Mouse (Mus musculus): ENCODE results near the gene Cfap43. TPM values are rescaled to one million over a fixed set of nuclear protein-coding genes. Genes with fewer than 3 reads are reported as not detected.
A peak's percentile ranks its signal among the peaks of the same experiment; 100 is the strongest.

The Cfap43 gene
- total RNA-seq, 2 experiments from 2014 or later = 0.81 TPM; not detected in 1

GRCm38 (mm10) chr19:47888037-47888436 is 31.1 kb downstream of the Cfap43 start:
- no peak for DNase-seq
- intact Hi-C loops (cut with DNase I) = no loop called here

DNA sequence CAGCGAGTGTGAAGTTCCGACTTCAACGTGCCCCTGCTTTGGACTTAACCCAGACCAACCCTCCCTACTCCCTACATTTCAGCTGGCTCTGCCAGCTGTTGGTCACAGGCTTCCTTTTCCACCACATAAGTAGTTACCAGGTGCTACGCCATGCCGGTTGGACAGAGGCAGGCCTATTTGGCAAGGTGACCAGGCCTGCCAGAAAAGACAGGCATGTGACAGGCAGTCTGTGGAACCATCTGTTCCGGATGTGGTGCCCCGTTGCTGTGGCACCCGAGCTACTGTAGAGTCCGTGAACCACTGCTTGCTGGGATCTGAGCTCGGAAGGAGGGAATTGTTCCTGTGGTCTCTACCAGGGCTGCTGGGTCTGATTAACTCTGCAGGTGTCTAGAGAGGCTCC is 31.7 kb downstream of the Cfap43 start:
- intact Hi-C loops (cut with DNase I) = no loop called here
- peak; percentile 33 to 54 for DNase-seq

- peak in 1 of 2 experiments; percentile 48 for DNase-seq
- intact Hi-C loops (cut with DNase I) = no loop called here
These were observed 32.5 kb downstream of the Cfap43 start for GRCm38 (mm10) chr19:47886617-47887016.

DNA sequence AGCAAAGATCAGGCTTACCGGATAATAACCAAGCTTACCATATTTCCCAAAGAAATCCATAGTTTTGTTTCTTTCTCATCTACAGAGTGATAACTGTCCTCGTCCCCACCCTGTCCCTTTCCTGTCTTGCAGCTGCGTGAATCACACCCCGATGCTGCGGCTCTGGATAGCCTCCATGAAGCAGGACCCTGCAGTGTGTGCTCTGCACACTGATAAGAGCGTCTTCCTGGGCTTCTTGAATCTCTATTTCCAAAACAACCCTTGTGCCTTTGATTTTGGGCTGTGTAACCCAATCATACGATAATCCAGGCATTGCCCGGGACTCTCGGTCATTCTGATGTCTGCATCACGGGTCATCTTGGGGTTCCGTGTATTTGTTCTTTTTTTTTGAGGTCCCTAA is 33.2 kb downstream of the Cfap43 start:
- DNase-seq = no peak
- intact Hi-C loops (cut with DNase I) = no loop called here

DNA sequence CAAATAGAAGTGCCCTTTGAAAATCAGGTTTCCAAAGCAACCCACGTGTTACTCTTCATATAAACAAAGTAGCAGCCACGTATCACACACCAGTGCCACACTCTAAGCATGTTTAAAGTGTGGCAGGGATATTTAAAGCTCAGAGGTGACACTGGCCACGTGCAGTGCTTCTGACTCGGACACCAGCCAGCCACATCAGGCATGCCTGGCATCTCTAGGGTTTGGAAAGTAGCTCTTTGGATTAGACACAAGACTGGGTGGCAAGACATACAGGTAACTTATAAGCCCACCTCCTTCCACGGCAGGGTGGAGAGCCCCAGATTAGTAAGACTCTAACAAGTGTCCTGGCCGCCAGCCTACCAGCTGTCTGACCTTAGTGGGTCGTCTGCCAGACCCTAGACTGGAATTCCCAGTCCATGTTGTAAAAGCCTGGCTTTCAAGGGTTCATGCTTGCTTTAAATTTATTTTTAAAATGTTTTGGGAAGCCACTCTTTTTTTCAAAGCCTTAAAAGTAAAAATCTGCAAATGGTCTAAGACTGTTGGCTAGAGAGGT is 33.8 kb downstream of the Cfap43 start:
- peak; percentile 42 to 62 for DNase-seq
- intact Hi-C loops (cut with DNase I) = no loop called here

- no peak for DNase-seq
- intact Hi-C loops (cut with DNase I) = no loop called here
These were observed 34.6 kb downstream of the Cfap43 start for GRCm38 (mm10) chr19:47884296-47885085.

DNA sequence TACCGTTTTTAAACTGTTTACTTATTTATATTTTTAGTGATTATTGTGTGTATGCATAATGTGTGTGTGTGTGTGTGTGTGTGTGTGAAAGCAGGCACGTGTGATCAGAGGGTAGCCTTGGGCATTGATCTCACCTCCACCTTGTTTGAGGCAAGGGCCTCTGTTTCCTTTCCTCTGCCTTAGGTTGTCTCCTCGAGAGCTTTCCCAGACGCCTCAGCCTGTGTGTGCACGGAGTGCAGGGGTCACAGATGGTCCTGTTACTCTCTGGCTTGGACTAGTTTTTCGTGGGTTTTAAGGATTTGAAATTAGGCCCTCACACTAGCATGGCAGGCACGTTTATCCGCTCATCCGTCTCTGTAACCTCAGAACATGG is 36.2 kb downstream of the Cfap43 start:
- intact Hi-C loops (cut with DNase I) = loop anchor here (1.0 kb wide), 1 partner anchor 49 kb away; no protein-coding TSS in a partner anchor
- DNase-seq = no peak

DNA sequence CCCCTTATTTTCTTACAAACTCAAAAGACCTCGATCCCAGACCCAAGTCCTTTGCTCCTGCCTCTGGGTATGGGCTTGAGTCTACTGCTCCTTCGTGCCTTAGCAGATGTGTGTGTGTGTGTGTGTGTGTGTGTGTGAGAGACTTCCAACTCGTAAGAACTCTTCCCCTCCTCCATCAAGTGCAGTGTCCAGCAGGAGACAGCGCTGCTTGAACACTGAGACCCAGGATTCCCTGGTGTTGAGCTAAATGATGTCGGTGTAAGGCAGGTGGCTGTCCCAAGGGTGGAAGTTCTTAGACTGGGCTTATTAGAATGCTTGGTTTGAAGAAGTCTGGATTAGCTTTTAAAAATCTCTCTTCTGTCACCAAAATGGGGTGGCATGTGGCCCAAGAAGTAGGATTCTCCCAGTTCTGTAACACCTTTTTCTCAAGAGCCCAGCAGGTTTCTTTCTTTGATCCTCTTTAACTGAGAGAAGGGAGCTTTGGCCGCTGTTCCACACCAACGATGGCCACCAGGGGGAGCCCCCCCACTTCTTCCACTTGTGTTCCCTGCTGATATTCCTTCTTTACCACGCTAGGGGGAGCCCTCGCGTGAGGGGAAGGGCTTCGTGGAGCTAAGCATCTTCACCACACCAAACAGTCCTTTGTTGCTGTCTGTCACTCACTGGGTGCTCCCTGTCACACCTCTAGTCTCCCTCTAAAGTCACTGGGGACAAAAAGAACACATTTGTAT is 36.8 kb downstream of the Cfap43 start:
- DNase-seq = peak; percentile 85 to 90
- intact Hi-C loops (cut with DNase I) = loop anchor here (1.0 kb wide), 1 partner anchor 50 kb away; no protein-coding TSS in a partner anchor

DNA sequence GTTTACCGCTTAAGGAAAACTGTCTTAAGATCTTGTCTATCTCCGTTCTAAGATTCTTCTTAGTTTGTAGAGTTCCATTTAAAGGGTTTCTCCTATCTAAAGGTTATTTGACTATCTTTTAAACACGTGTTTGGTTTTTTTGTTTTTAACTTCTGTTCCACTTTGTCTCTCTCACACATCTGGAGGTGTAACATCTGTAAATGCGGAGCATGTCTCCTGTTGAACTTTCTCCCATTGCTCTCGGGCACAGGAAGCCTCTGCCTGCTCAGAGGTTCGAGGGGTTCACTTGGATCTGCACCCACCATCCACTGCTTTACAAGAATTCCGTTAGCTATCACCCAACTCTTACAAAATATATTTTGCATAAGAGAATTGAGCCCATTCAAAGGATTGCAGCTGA is 37.5 kb downstream of the Cfap43 start:
- intact Hi-C loops (cut with DNase I) = no loop called here
- no peak for DNase-seq

DNA sequence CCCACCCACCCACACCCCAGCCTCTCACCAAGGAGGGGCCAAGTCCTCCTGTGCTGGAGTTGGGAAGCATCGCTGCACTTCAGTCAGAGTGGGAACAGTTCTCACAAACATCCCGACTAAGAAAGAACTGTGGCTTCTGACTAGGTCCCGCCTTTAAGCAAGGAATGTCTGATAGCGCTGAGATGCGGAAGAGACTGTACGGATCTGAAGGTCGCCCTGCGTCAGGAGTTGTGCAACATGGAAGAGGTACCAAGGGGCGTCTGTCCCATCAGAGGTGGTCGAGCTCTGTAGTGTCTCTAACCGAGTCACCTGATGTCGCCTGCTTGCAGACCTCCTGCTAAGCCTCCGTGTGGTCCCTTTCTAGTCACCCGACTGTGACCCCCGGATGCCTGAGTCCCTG is 42.8 kb downstream of the Cfap43 start:
- no peak for DNase-seq
- intact Hi-C loops (cut with DNase I) = no loop called here

- no peak for DNase-seq
- intact Hi-C loops (cut with DNase I) = no loop called here
These were observed 47.6 kb downstream of the Cfap43 start for GRCm38 (mm10) chr19:47871515-47871914.

GRCm38 (mm10) chr19:47870102-47870666 is 48.9 kb downstream of the Cfap43 start:
- DNase-seq = no peak
- intact Hi-C loops (cut with DNase I) = no loop called here

DNA sequence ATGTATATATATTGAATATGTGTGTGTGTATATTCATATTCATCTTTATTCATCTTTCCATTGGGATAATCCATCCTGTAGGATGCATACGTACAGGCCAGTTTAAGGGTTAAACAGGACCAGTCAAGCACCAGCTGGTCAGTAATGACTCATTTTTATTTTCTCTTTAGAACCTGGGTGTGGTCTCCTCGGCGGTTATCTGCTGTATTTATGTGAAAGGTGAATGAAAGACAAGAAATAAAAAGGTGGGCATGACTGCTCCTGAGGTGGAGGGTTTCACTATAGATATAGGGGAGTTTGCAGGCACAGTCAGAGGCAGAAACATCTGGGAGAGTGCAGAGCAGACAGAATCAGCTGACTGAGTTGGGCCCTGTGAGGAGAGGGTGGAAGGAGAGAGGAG is 49.6 kb downstream of the Cfap43 start:
- DNase-seq = no peak
- intact Hi-C loops (cut with DNase I) = no loop called here

DNA sequence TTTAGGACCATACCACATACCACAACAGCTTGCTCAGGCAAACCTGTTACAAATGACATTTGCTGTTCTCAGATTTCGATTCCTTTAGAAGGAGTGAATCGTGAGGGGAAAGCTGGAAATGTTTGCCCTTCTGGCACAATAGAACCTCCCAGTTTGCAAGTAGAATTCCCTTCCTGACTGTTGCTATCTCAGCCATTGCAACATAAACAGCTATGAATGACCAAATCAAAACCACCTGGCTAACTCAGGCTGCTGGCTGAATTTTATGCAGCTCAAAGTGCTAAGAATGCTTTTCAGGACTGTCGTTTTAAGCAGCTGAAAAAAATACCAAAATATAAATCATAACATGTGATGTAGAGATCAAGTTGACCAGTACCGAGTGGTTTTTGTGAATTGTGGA is 50.1 kb downstream of the Cfap43 start:
- no peak for DNase-seq
- intact Hi-C loops (cut with DNase I) = no loop called here

- no peak for DNase-seq
- intact Hi-C loops (cut with DNase I) = no loop called here
These were observed 51.4 kb downstream of the Cfap43 start for GRCm38 (mm10) chr19:47867628-47868175.

DNA sequence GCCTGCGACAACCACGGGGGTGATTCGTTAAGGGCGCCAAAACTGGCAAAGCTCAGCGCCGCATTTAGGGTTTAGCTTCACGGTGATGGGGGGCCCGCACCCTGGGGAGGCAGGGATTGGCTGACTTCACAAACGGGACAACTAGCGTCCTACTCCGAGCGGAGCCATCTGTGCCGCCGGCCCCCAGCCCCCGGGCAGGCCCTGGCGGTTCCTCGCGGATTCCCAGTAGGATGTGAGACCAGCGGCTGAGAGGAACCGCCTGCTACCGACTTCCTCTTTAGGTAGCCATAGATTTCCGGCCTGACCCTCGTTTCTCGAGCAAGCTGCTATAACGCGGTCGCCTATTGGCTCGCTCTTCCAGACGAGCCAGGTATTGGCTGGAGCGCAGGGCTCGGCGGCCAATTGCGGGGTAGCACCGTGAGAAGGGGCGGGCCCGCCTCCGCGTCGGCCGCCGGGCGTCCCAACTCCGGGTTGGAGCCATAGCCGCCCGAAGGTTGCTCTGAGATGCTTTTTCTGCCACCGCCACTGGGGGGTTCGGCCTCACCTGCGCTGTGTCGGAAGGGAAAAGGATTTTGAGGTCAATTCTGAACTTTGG is 53.6 kb downstream of the Cfap43 start, which contains the start of gene Gsto2:
Gsto2 (plus strand) TSS at position 182 of the 595 bp plus-strand sequence.
- peak; percentile 94 to 95 for DNase-seq
- intact Hi-C loops (cut with DNase I) = no loop called here

- no peak for DNase-seq
- intact Hi-C loops (cut with DNase I) = no loop called here
These were observed 54.4 kb downstream of the Cfap43 start for GRCm38 (mm10) chr19:47864721-47865120.

- intact Hi-C loops (cut with DNase I) = no loop called here
These were observed 55.0 kb downstream of the Cfap43 start for GRCm38 (mm10) chr19:47864051-47864450.

DNA sequence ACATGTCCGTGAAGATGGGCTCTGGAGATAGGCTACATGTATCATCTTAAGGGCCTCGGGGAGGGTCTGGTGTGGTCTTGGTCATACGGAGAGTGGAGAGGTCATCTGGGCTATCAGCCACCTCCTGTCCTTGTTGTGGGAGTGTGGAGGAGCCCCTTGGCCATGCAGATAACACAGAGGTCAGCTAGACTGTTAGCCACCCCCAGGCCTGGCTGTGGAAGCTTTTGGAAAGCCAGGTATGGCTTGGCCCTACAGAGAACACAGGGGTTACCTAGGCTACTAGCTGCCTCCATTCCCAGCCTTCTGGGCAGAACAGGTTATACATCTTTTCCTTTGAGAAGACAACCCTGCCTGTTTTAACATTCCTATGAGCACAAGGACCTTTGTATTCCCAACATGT is 56.5 kb downstream of the Cfap43 start:
- intact Hi-C loops (cut with DNase I) = no loop called here
- no peak for DNase-seq

More at GRCm38 (mm10) chr19:47864051-47864450, 55.0 kb downstream of the Cfap43 start:
- DNase-seq = no peak

- DNase-seq = no peak
- intact Hi-C loops (cut with DNase I) = no loop called here
These were observed 59.9 kb downstream of the Cfap43 start for GRCm38 (mm10) chr19:47859180-47859579.
